Mouse (Mus musculus) myocyte (in vitro differentiated cells): ENCODE results near the gene Kcnf1. TPM values are rescaled to one million over a fixed set of nuclear protein-coding genes. Genes with fewer than 3 reads are reported as not detected.
A peak's percentile ranks its signal among the peaks of the same experiment; 100 is the strongest.

Experiments
- H3K27me3 ChIP-seq: one replicate; pipeline ENCODE4 v1.6.1; 2011; ENCODE audit not compliant: control insufficient read depth, insufficient read depth, insufficient read length
- H3K36me3 ChIP-seq: one replicate; pipeline ENCODE4 v1.6.1; 2011; ENCODE audit not compliant: control insufficient read depth, insufficient read depth
- H3K4me2 ChIP-seq: one replicate; pipeline ENCODE4 v1.6.1; 2011; ENCODE audit warnings: low read depth, control low read depth
- H3K4me3 ChIP-seq: one replicate; pipeline ENCODE4 v1.5.1; 2011; ENCODE audit warnings: mild to moderate bottlenecking, control low read depth, moderate library complexity
- H3K79me2 ChIP-seq: one replicate; pipeline ENCODE4 v1.6.1; 2011; ENCODE audit not compliant: control insufficient read depth, insufficient read depth
- H3ac ChIP-seq: one replicate; pipeline ENCODE4 v1.6.1; 2011; ENCODE audit not compliant: control insufficient read depth, insufficient read length
- CEBPB ChIP-seq: IDR thresholded peaks from 2 replicates; pipeline ENCODE4 v1.6.1; 2011; ENCODE audit warnings: mild to moderate bottlenecking, moderate library complexity; ENCODE audit not compliant: poor library complexity, insufficient read depth, severe bottlenecking
- E2F4 ChIP-seq: IDR thresholded peaks from one replicate; pipeline ENCODE4 v1.6.1; 2011; ENCODE audit warnings: mild to moderate bottlenecking, control low read depth, moderate library complexity; ENCODE audit not compliant: insufficient read depth
- MAX ChIP-seq: IDR thresholded peaks from one replicate; pipeline ENCODE4 v1.6.1; 2011; ENCODE audit warnings: low read depth, mild to moderate bottlenecking, control low read depth
- MYOD1 ChIP-seq, 3 experiments: IDR thresholded peaks; one replicate each; pipeline ENCODE4 v1.6.1; 2011; ENCODE audit warnings: control low read depth in 2 of 3, low read depth in 2 of 3, mild to moderate bottlenecking in 2 of 3, moderate library complexity in 1 of 3; ENCODE audit not compliant: insufficient read length in 2 of 3, control insufficient read depth in 1 of 3
- MYOG ChIP-seq, 3 experiments: IDR thresholded peaks; one replicate each; pipeline ENCODE4 v1.6.1; 2011; ENCODE audit warnings: control low read depth in 2 of 3, low read depth in 2 of 3, mild to moderate bottlenecking in 2 of 3; ENCODE audit not compliant: insufficient read length in 2 of 3, control insufficient read depth in 1 of 3, insufficient read depth in 1 of 3
- POLR2A ChIP-seq: IDR thresholded peaks from one replicate; pipeline ENCODE4 v1.6.1; 2011; ENCODE audit warnings: low read depth, mild to moderate bottlenecking, control low read depth, moderate library complexity; ENCODE audit not compliant: insufficient read length
- POLR2AphosphoS2 ChIP-seq: IDR thresholded peaks from one replicate; pipeline ENCODE4 v1.6.1; 2011; ENCODE audit warnings: low read depth, control low read depth; ENCODE audit not compliant: insufficient read length
- REST ChIP-seq: IDR thresholded peaks from one replicate; pipeline ENCODE4 v1.6.1; 2011; ENCODE audit warnings: mild to moderate bottlenecking, control low read depth, moderate library complexity; ENCODE audit not compliant: insufficient read depth, insufficient read length
- SRF ChIP-seq: IDR thresholded peaks from one replicate; pipeline ENCODE4 v1.6.1; 2011; ENCODE audit warnings: low read depth; ENCODE audit not compliant: control insufficient read depth, insufficient read length
- TCF12 ChIP-seq: IDR thresholded peaks from one replicate; pipeline ENCODE4 v1.6.1; 2011; ENCODE audit warnings: mild to moderate bottlenecking, control low read depth; ENCODE audit not compliant: poor library complexity, insufficient read depth, severe bottlenecking
- TCF3 ChIP-seq: IDR thresholded peaks from one replicate; pipeline ENCODE4 v1.6.1; 2011; ENCODE audit warnings: low read depth, control low read depth; ENCODE audit not compliant: insufficient read length
- USF1 ChIP-seq: IDR thresholded peaks from one replicate; pipeline ENCODE4 v1.6.1; 2011; ENCODE audit warnings: low read depth, mild to moderate bottlenecking, control low read depth, moderate library complexity
- polyA plus RNA-seq: library from polyadenylated mRNA; unstranded; fragments of >200 nt; fragmentation: generic; extraction: Trizol; gene quantifications from one replicate; pipeline ENCODE4 v1.2.1, GENCODE M21; 2012; ENCODE audit warnings: missing spikeins

Gene Kcnf1
- polyA plus RNA-seq, 1 experiment: 1.7 TPM

GRCm38 (mm10) chr12:17176041-17176756 is 489 bp downstream of the Kcnf1 start:
- Histone ChIP-seq H3K27me3 (no peaks in the 10 kb centered on the region), H3K36me3 (no peaks in the 10 kb centered on the region), H3K4me2 (peak overlapping the region; percentile 71), H3K4me3 (peak overlapping the region; percentile 16), H3K79me2 (no peaks in the 10 kb centered on the region), H3ac (peak overlapping the region; percentile 25)
- no peak for TF ChIP-seq MAX
- TF ChIP-seq MYOG (IDR thresholded peaks at IDR 0.05; ENCODE audit: control insufficient read depth in 1 of 3, insufficient read depth in 1 of 3, insufficient read length in 2 of 3, low read depth in 2 of 3): peak in 1 of 3 experiments; percentile 23
- TF ChIP-seq TCF12: no peak

- TF ChIP-seq REST (no peak), POLR2AphosphoS2 (no peak), TCF12 (no peak), USF1 (no peak), TCF3 (no peak), SRF (no peak), CEBPB (no peak)
- Histone ChIP-seq H3ac (peak overlapping the region; percentile 25), H3K79me2 (no peaks in the 10 kb centered on the region), H3K4me2 (peak overlapping the region; percentile 71), H3K36me3 (no peaks in the 10 kb centered on the region), H3K4me3 (peak overlapping the region; percentile 16), H3K27me3 (no peaks in the 10 kb centered on the region)
Observed at GRCm38 (mm10) chr12:17175531-17175951, 1.1 kb downstream of the Kcnf1 start.

- Histone ChIP-seq H3ac (no peak overlapping the region), H3K36me3 (no peaks in the 10 kb centered on the region), H3K4me3 (peak overlapping the region; percentile 16), H3K4me2 (peak overlapping the region; percentile 71), H3K27me3 (no peaks in the 10 kb centered on the region), H3K79me2 (no peaks in the 10 kb centered on the region)
- TF ChIP-seq USF1 (no peak), POLR2AphosphoS2 (no peak), MYOD1 (IDR thresholded peaks at IDR 0.05; ENCODE audit: control insufficient read depth in 1 of 3, insufficient read length in 2 of 3, low read depth in 2 of 3) (no peak), MYOG (IDR thresholded peaks at IDR 0.05; ENCODE audit: control insufficient read depth in 1 of 3, insufficient read depth in 1 of 3, insufficient read length in 2 of 3, low read depth in 2 of 3) (no peak), TCF3 (no peak), POLR2A (no peak), CEBPB (no peak), MAX (no peak), E2F4 (no peak)
Observed at GRCm38 (mm10) chr12:17175124-17175523, 1.6 kb downstream of the Kcnf1 start.

GRCm38 (mm10) chr12:17174134-17174893 is 2.4 kb downstream of the Kcnf1 start:
- H3K27me3 ChIP-seq: no peaks in the 10 kb centered on the region
- H3K4me3 ChIP-seq: no peak overlapping the region
- no peaks in the 10 kb centered on the region for H3K79me2 ChIP-seq
- no peak overlapping the region for H3ac ChIP-seq
- no peak for TF ChIP-seq POLR2AphosphoS2
- peak in 1 of 3 experiments; percentile 14 for TF ChIP-seq MYOD1 (IDR thresholded peaks at IDR 0.05; ENCODE audit: control insufficient read depth in 1 of 3, insufficient read length in 2 of 3, low read depth in 2 of 3)
- no peak for TF ChIP-seq CEBPB
- H3K36me3 ChIP-seq: no peaks in the 10 kb centered on the region
- peak overlapping the region; percentile 42 for H3K4me2 ChIP-seq

- Histone ChIP-seq H3K27me3 (no peaks in the 10 kb centered on the region), H3K79me2 (no peaks in the 10 kb centered on the region), H3ac (no peak overlapping the region), H3K4me3 (no peak overlapping the region), H3K36me3 (no peaks in the 10 kb centered on the region), H3K4me2 (no peak overlapping the region)
- no peak for TF ChIP-seq E2F4
- no peak for TF ChIP-seq MAX
- no peak for TF ChIP-seq MYOD1 (IDR thresholded peaks at IDR 0.05; ENCODE audit: control insufficient read depth in 1 of 3, insufficient read length in 2 of 3, low read depth in 2 of 3)
- TF ChIP-seq MYOG (IDR thresholded peaks at IDR 0.05; ENCODE audit: control insufficient read depth in 1 of 3, insufficient read depth in 1 of 3, insufficient read length in 2 of 3, low read depth in 2 of 3): no peak
- no peak for TF ChIP-seq TCF3
- no peak for TF ChIP-seq POLR2A
- no peak for TF ChIP-seq USF1
- no peak for TF ChIP-seq REST
- TF ChIP-seq CEBPB: no peak
- TF ChIP-seq TCF12: no peak
Observed at GRCm38 (mm10) chr12:17170406-17170805, 6.3 kb downstream of the Kcnf1 start.
